Mouse (Mus musculus): Measurements from ENCODE around the gene Gm28043.

DNA sequence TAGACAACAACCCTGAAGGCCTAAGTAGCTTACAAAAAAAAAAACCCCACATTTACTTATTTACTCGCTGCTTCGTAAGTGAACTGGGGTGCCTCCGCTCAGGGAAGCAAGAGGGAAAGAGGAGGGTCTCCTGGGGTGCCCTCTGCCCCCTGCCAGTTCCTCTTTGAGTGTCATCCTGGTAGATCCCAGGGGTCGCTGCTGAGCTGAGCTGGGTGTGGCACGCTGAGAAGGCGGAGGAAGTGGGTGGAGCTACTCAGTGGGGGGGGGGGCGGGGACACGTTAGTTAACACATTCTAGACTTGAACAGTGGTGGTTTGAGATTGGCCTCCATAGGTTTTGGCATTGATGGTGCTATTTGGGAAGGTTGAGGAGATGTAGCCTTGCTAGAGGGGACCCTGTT is 113.4 kb downstream of the Gm28043 start:
- no peak for TF ChIP-seq E2F4 (IDR thresholded peaks at IDR 0.05; ENCODE audit: insufficient read depth)
- no peak for TF ChIP-seq MAX (IDR thresholded peaks at IDR 0.05; ENCODE audit: low read depth)
- TF ChIP-seq CEBPB (IDR thresholded peaks at IDR 0.05; ENCODE audit: insufficient read depth, poor library complexity, severe bottlenecking), result no peak
- TF ChIP-seq POLR2A (IDR thresholded peaks at IDR 0.05; ENCODE audit: insufficient read length, low read depth), result no peak
- no peak for TF ChIP-seq POLR2AphosphoS2 (IDR thresholded peaks at IDR 0.05; ENCODE audit: insufficient read length, low read depth)
